Mouse (Mus musculus) brown adipose tissue, adult 24 weeks (tissue): ENCODE measurements around the gene Ugt1a2. TPM values are rescaled to one million over a fixed set of nuclear protein-coding genes. Genes with fewer than 3 reads are reported as not detected.

Source experiments
- H3K27ac ChIP-seq: fragments of 200-500 bp; replicated peaks from 2 replicates; pipeline ENCODE4 v1.5.1; 2012; ENCODE audit warnings: low read depth, mild to moderate bottlenecking, low read length
- H3K4me1 ChIP-seq: fragments of 200-500 bp; 2 replicates; pipeline ENCODE4 v1.6.1; 2012; ENCODE audit warnings: low read length, mixed read lengths; ENCODE audit not compliant: control insufficient read depth, insufficient read depth, insufficient read length
- H3K4me3 ChIP-seq: fragments of 200-500 bp; 2 replicates; pipeline ENCODE4 v1.5.1; 2012; ENCODE audit warnings: low read depth, mild to moderate bottlenecking, low read length, moderate library complexity; ENCODE audit not compliant: insufficient read depth
- polyA plus RNA-seq: library from polyadenylated mRNA; stranded (reverse); fragments of >200 nt; gene quantifications from 2 replicates; pipeline ENCODE4 v1.2.4, GENCODE M21; 2012; ENCODE audit not compliant: missing spikeins, insufficient read depth, insufficient read length

Ugt1a2 gene
- polyA plus RNA-seq, 1 experiment, result not detected

GRCm38 (mm10) chr1:88235046-88235893 is 34.9 kb downstream of the Ugt1a2 start:
- H3K4me1 ChIP-seq, result no peaks in the 10 kb centered on the region
- no peak overlapping the region for H3K4me3 ChIP-seq
- no peak overlapping the region for H3K27ac ChIP-seq

GRCm38 (mm10) chr1:88235894-88236415 is 35.6 kb downstream of the Ugt1a2 start:
- no peak overlapping the region for H3K27ac ChIP-seq
- no peaks in the 10 kb centered on the region for H3K4me1 ChIP-seq
- H3K4me3 ChIP-seq, result no peak overlapping the region

GRCm38 (mm10) chr1:88237311-88237710 is 36.9 kb downstream of the Ugt1a2 start:
- no peak overlapping the region for H3K4me3 ChIP-seq
- no peak overlapping the region for H3K27ac ChIP-seq
- no peaks in the 10 kb centered on the region for H3K4me1 ChIP-seq

DNA sequence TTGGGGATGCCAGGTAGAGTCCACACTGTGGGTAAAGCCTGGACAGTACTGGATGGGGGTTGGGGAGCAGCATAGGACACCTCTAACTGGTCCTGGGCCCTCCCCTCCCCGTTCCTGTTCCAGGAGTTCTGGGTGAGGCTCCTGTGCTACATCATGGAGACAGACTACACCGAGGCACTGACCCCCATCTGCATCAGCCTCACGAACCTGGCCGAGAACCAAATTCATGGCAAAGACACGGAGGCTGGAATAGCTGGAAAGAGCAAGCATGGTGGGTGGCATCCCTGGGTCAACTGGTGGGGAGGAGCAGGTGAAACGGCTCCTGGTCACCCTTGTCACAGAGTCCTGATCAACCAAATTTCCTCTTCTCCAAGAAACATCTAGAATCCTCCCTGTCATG is 38.4 kb downstream of the Ugt1a2 start:
- Histone ChIP-seq H3K27ac (no peak overlapping the region), H3K4me3 (no peak overlapping the region), H3K4me1 (no peaks in the 10 kb centered on the region)

- H3K27ac ChIP-seq, result no peak overlapping the region
- H3K4me1 ChIP-seq, result no peaks in the 10 kb centered on the region
- no peak overlapping the region for H3K4me3 ChIP-seq
These were observed 39.7 kb downstream of the Ugt1a2 start for GRCm38 (mm10) chr1:88240072-88240471.

GRCm38 (mm10) chr1:88240579-88240978 is 40.2 kb downstream of the Ugt1a2 start:
- no peaks in the 10 kb centered on the region for H3K4me1 ChIP-seq
- no peak overlapping the region for H3K4me3 ChIP-seq
- no peak overlapping the region for H3K27ac ChIP-seq

DNA sequence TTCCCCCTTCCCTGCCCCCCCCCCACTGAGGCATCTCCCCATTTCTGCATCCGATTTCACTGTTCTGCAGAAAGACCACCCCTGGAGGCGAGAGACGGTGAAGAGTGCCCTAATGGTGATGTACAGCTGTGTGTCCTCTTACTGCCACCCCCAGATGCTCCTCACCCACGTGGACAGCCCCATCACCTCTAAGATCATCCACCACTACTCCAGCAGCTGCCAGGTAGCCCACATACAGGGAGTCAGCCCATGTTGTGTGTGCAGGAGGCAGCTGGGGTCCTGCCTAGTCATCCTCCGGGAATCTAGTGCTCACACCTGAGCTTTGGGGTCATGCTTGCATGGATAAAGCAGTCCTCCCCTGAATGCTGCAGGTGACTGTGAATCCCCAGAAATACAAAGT is 43.5 kb downstream of the Ugt1a2 start:
- Histone ChIP-seq H3K4me3 (no peak overlapping the region), H3K27ac (no peak overlapping the region), H3K4me1 (no peaks in the 10 kb centered on the region)

GRCm38 (mm10) chr1:88245881-88246280 is 45.5 kb downstream of the Ugt1a2 start:
- no peak overlapping the region for H3K4me3 ChIP-seq
- no peaks in the 10 kb centered on the region for H3K4me1 ChIP-seq
- H3K27ac ChIP-seq, result no peak overlapping the region

DNA sequence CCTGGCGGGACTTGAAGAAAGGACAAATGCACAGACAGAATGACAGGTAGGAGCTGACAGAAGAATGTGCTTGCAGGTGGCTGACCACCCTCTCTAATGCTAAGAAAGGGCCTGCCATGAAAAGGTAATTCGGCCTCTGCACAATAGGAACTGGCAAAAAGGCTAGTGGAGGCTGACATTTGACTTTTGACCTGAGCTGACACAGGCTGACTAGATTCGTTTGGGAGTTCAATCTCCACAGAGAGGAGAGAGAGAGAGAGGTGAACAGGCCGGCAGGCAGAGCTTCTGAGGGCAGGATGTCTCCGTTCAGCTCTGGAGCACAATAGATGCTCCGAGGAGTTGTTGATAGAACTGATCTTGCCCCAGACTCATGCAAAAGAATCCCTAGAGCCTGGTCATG is 46.0 kb downstream of the Ugt1a2 start:
- no peak overlapping the region for H3K4me3 ChIP-seq
- H3K27ac ChIP-seq, result no peak overlapping the region
- H3K4me1 ChIP-seq, result no peaks in the 10 kb centered on the region

DNA sequence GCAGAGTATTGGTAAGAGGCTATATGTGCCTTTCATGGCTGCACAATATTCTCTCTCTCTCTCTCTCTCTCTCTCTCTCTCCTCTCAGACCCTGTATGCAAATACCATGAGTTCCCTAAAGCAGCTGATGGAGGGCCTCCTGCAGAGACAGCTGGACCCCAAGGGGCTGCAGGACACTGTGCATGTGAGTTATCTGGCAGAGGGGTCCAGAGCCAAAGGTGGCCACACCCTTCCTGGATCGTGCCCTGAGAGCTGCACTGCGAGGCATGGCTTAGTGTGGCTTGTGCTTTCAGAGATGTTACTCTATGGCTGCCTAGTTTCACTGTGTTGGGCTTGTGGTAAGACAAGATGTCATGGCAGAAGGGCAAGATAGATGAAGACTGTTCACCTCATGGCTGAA is 47.3 kb downstream of the Ugt1a2 start:
- H3K4me1 ChIP-seq, result no peaks in the 10 kb centered on the region
- H3K4me3 ChIP-seq, result no peak overlapping the region
- no peak overlapping the region for H3K27ac ChIP-seq

DNA sequence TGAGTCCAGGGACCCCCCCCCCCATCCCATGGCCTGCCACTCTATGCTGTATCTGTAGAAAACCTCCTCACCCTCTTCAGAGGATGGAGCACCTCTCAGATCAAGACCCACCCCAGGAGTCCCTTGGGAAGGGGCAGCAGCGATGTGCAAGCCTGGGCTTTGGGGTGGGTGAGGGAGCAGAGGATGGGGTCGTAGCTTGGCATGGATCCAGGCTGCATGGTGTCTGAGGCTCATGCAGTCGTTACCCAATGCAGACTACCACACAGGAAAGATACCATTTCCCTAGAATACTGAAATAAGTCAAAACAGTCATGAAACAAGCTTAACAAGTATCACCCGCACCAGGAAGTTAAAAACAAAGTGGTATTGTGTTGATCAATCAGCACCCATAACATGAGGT is 48.3 kb downstream of the Ugt1a2 start:
- no peaks in the 10 kb centered on the region for H3K4me1 ChIP-seq
- H3K4me3 ChIP-seq, result no peak overlapping the region
- no peak overlapping the region for H3K27ac ChIP-seq

DNA sequence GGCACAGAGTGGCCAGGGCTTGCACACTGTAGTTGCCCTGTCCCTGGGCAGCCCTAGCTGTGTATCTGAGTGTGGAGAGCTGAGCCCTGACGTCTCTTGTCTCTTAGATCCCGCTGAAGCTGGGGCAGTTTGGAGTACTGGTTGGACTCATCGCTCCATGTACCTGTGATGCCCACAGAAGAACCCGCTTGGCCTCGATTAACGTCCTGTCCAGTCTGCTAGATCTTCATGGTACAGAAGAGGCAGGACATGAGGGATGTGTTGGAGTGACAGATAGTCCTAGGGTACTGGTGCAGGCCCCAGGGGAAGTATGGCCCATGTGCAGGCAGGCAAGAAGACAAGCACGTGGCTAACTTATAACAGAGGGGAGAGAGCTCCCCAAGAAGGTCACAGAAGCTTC is 49.2 kb downstream of the Ugt1a2 start:
- no peaks in the 10 kb centered on the region for H3K4me1 ChIP-seq

GRCm38 (mm10) chr1:88250023-88250422 is 49.6 kb downstream of the Ugt1a2 start:
- Histone ChIP-seq H3K4me3 (no peak overlapping the region), H3K27ac (no peak overlapping the region)

More for the DNA sequence above, 49.2 kb downstream of the Ugt1a2 start:
- Histone ChIP-seq H3K4me3 (no peak overlapping the region), H3K27ac (no peak overlapping the region)

GRCm38 (mm10) chr1:88253106-88253505 is 52.7 kb downstream of the Ugt1a2 start:
- Histone ChIP-seq H3K27ac (no peak overlapping the region), H3K4me1 (no peaks in the 10 kb centered on the region), H3K4me3 (no peak overlapping the region)

More at GRCm38 (mm10) chr1:88250023-88250422, 49.6 kb downstream of the Ugt1a2 start:
- H3K4me1 ChIP-seq, result no peaks in the 10 kb centered on the region

GRCm38 (mm10) chr1:88253540-88253939 is 53.1 kb downstream of the Ugt1a2 start:
- Histone ChIP-seq H3K4me1 (no peaks in the 10 kb centered on the region), H3K27ac (no peak overlapping the region), H3K4me3 (no peak overlapping the region)
